Mouse (Mus musculus) lung, postnatal 14 days (tissue): ENCODE measurements at regions not wholly inside any gene's neighbourhood (a gene's known extent, or its start where the extent isn't known, plus 50 kb on each side); places are given as distances from the start of the nearest gene placed in this dataset.
"Not testable (repeated sequence)": the region's sequence is repeated elsewhere in the genome, so short reads cannot be mapped to it uniquely, and the experiment has no call there.

Experiments used
- DNase-seq: peaks from one replicate; pipeline ENCODE4 v3.0.0; 2021

DNA sequence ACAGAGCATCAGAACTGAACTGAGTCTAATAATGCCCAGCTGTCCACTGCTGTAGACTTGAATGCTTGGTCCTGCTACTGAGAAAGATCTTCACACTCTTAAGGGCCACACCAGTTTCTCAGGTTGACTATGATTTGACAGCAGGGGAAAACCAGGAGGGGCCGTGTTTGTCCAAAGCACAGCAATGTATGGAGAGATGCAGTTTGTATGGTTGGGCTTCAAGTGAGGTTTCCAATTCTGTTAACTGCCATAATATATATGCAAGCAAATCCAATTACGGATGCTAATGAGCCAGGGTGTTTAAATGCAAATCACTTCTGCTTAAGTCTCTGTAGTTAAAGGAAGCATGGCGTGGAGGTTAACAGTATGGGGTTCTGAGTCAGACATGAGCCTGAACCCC, 157.2 kb upstream of the 1700056E22Rik start:
- DNase-seq = no peak

DNA sequence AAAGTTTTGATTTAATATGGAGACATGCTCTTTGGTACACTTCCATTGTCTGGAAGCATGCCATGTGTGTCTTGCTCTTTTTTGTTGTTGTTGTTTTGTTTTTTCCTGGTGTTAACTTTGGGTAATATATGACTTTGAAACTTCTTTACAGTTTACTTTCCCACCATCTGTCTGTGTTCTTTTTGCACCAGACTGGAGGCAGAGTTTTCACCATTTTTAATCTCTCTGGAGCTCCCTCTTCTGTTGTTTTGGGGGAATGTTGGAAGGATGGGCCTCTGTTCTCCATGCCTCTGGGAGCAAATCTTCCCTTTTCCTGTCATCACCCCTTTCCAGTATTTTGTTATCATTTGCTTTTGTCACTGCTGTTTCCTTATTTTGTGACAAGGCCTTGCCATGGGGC, 153.5 kb upstream of the 1700056E22Rik start:
- peak; percentile 7 for DNase-seq

DNA sequence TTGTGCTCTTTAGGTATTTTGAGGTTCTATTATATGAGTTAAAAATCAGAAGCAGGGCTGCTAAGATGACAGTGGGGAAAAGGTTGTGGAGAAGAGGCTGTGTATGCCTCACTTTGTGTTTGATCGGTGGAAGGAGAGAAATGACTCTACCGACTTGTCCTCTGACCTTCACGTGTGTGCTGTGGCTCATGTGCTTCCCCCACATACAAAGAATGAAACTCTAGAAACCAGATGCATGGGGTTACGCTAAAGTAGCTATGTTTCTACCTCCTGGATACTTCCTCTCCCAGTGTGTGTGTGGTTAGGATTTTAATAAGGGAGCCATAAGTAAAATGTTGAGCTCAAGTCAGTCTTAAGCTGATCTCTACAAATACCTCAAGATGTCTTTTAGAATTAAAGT, 148.1 kb upstream of the 1700056E22Rik start:
- DNase-seq = no peak

DNA sequence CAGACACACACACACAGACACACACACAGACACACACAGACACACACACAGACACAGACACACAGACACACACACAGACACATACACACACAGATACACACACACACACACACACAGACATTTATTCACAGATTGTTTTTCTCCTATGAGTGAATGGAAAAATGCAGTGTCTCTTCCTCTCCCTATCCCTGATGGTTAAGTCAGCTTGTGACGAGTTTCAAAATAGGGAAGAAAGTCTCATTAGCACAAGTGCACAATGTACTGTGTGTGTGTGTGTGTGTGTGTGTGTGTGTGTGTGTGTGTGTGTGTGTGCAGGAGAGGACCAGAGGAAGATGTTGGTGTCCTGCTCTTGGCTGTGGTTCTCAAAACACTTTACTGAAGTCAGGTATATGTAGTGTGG, 140.3 kb upstream of the 1700056E22Rik start:
- DNase-seq = not testable (repeated sequence)

- DNase-seq = no peak
Measured at GRCm38 (mm10) chr1:184173739-184174138, 139.6 kb upstream of the 1700056E22Rik start.

DNA sequence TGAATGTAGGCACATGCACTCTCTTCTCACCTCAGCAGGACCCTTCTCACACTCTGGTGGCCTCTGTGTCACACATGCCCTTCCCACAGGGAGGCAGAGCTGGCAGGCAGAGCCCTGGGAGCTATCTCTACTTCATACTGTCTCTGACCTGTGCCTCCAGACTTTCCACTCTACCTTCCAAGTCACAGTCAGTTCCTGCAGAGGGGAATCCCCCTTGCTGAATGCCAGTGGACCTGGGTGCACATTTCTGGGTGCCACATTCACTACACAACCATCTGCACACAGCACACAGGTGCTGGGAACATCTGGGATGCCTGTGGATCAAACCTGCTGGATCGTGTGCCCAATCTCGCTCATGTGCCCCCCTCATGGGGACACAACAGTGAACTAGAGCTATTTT, 138.9 kb upstream of the 1700056E22Rik start:
- DNase-seq = no peak

DNA sequence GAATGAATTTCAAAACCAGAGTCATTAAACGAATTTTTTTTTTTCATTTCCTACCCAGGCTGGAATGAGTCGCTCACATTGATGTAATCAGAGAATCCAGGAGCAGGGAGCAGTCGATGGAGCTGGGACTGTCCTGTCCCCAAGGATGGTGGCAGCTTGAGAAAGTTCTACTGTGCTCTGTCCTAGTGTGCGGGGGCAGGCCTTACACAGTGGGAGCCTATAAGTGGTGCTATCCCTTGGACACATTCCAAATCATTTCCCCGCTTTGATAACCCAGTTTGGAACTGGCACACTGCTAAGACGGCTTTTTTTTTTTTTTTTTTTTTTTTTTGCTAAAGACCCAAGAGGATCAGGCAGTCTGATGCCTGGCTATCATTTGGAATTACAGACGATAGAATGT, 137.5 kb upstream of the 1700056E22Rik start:
- DNase-seq = no peak

GRCm38 (mm10) chr1:184170926-184171325, 136.8 kb upstream of the 1700056E22Rik start:
- DNase-seq = no peak

DNA sequence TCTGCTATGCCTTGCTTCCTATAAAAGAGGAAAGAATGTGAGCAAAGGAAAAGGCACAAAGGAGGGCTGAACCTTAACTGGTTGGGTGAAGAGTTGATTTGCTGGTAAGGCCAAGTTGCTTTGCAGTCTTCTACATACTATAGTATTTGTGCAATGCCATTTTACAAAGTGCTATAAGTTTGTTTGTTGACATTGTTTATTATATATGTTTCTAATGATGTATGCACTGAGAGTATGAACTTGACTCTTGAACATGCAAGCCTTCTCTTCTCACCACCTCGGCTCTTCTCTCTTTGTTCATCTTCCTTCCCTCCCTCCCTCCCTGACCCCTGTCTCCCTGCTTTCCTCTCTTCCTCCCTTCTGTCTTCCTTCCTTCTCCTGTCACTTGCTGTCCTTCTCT, 135.9 kb upstream of the 1700056E22Rik start:
- no peak for DNase-seq

DNA sequence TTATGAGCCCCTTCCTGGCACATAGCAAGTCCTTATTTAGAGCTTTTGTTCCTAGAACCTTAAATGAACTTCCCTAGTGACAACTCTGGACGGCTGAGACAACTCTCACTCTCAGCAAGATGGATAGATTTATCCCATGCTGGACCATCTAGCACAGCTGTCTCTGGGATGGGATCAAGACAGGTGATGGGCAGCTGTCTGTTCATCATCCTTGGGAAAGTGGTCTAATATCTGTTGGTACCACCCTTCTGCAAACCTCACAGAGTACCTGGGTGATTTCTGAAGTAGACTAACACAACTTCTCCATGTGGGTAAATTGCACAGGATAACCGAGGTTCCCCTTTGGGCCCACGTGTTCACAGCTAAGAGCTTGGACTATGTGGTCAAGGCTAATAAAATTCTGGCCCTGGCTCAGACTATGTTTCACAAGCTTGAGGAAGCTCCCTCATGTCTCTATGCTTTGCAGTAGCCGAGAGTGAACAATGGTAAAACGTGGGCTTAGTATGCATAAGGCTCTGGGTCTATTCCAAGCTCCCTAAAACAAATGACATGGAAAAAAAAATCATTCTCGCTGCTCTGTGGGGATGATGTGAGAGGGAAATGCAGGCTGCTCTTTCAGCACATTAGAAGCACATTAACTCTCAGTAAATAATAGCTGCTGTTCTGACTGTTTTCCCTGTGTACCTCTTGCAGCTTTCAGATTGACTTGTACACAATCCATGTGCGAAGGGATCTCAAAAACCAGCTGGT, 135.1 kb upstream of the 1700056E22Rik start:
- no peak for DNase-seq

GRCm38 (mm10) chr1:184166951-184167350, 132.8 kb upstream of the 1700056E22Rik start:
- no peak for DNase-seq

DNA sequence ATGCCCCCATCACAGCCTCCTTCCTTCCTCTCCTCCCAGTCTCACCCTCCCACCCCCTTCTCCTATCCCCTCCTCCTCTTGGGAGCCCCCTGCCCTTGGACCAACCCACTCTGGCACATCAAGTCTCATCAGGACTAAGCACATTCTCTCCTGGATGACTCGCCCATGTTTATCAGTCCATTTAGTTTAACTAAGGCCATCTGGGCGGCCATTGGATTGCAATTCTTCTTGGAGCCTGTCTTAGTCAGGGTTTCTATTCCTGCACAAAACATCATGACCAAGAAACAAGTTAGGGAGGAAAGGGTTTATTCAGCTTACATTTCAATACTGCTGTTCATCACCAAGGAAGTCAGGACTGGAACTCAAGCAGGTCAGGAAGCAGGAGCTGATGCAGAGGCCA, 128.4 kb upstream of the 1700056E22Rik start:
- DNase-seq = not testable (repeated sequence)

DNA sequence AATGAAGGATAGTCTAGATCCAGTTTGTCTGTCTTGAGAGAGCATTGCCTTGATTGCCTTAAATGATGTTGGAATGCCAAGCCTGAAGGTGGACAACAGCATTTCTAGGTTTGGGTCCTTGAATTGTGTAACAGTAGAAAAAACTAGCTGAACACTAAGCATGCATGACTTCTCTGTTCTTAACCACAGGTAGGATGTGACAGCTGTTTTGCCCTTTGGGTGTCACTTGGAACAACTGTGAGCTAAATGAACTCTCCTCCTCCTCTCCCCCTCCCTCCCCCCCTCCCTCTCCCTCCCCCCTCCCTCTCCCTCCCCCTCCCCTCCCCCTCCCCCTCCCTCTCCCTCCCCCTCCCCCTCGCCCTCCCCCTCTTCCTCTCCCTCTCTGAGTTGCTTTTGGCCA, 113.6 kb upstream of the 1700056E22Rik start:
- DNase-seq = no peak

GRCm38 (mm10) chr1:184142974-184143373, 108.9 kb upstream of the 1700056E22Rik start:
- DNase-seq = no peak

- DNase-seq = no peak
Measured at GRCm38 (mm10) chr1:184140486-184140885, 106.4 kb upstream of the 1700056E22Rik start.

DNA sequence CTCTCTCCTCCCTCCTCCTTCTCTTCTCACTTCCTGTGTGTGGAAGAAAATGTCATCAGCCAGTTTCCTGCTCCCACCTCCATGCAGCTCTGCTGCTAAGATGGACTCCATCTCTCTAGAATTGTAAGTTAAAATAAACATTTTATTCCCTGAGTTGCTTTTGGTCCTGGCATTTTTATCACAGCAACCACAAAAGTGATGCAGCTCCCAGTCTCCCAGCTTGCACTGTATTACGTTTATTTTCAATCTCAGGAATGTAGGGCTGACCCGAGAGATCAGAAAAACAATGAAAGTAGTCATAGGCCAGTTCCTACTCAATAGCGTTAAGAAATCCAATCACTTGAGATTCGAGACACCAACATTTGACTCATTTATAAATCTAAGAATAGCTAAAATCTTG, 106.0 kb upstream of the 1700056E22Rik start:
- DNase-seq = no peak

DNA sequence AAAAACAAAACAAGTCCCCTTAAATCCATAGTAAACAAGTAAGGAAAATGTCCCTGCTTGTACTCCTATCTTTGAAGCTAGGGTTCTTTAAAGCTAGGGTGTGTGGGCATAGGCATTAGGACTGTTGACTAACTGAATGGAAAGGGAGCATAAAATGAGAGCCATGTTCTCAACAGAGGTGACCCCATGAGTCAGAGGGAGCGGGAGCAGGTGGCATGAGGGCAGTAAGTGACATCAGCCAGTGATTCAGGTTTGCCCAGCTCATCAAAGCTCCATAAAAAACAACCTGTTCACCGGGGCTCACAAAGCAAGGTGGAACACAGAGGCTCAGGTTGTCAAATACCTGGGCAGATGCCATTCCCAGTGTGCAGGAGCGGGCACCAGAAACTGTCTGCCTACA, 104.6 kb upstream of the 1700056E22Rik start:
- no peak for DNase-seq

GRCm38 (mm10) chr1:184130897-184131296, 96.8 kb upstream of the 1700056E22Rik start:
- DNase-seq = no peak

- peak; percentile 40 for DNase-seq
Measured at GRCm38 (mm10) chr1:184127321-184127720, 93.2 kb upstream of the 1700056E22Rik start.

DNA sequence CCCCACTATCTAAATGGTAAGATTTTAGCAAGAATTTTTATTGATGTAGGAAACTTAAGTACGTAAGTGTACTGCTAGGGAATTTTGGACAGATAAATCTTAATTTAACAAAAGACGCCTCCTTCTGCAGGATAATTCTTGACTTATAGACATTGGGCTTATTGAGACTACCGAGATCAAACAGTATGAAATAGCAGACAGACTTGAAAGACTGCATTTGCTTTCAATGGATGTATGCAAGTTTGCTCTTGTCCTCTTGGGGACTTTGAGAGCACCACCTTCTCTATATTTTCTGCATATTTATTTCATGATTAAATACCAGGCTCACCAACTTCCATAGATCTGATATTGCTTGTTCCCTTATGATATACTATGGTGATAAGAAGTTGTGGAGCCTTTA, 92.8 kb upstream of the 1700056E22Rik start:
- no peak for DNase-seq
